Mouse (Mus musculus) liver, embryonic 14.5 days (tissue): ENCODE results near the gene Alpk3.

ENCODE experiments used
- CTCF ChIP-seq: IDR thresholded peaks from 2 replicates; pipeline ENCODE4 v1.5.1; 2016; ENCODE audit warnings: antibody characterized with exemption, low read depth, control low read depth
- EP300 ChIP-seq: IDR thresholded peaks from 2 replicates; pipeline ENCODE4 v1.6.1; 2016; ENCODE audit warnings: antibody characterized with exemption, low read depth

GRCm38 (mm10) chr7:81110791-81111190 lies 53.4 kb downstream of the Alpk3 start:
- no peak for TF ChIP-seq CTCF
- TF ChIP-seq EP300: no peak
